Comparison of ENCODE assay signal across 17 mouse cellular contexts in genomic region chr5:52088131-52088530, GRCm38 (mm10).
"Had no signal": no experiment of that assay in that cellular context is flagged by ENCODE, and none has a peak within 500 bp of the region (broad histone marks: within the 10 kb centered on the region; RNA-seq: fewer than 3 reads in every experiment).

No protein-coding gene starts in this region.

- H3K9me3 ChIP-seq: midbrain, embryonic 10.5 days; midbrain, embryonic 12.5 days; neural tube, embryonic 13.5 days; neural tube, embryonic 15.5 days; stomach, embryonic 15.5 days had no signal

- H3K27ac ChIP-seq: midbrain, embryonic 10.5 days; midbrain, embryonic 12.5 days; neural tube, embryonic 13.5 days; neural tube, embryonic 15.5 days; stomach, embryonic 15.5 days; stomach, postnatal 0 days had no signal

- ATAC-seq: midbrain, embryonic 16.5 days had no signal

- H3K27me3 ChIP-seq: midbrain, embryonic 12.5 days; neural tube, embryonic 13.5 days; neural tube, embryonic 15.5 days; stomach, embryonic 15.5 days had no signal

- H3K36me3 ChIP-seq: midbrain, embryonic 10.5 days; midbrain, embryonic 12.5 days; neural tube, embryonic 13.5 days; neural tube, embryonic 15.5 days; stomach, embryonic 15.5 days had no signal

- DNase-seq: lung, adult 18-20 months; lung, embryonic 14.5 days; lung, postnatal 10 days; lung, postnatal 4 days; midbrain, embryonic 14.5 days; right cerebral cortex, postnatal 14 days; thymus, adult 2 months; thymus, postnatal 25 days; thymus, postnatal 4 days had no signal

- H3K9ac ChIP-seq: lung, embryonic 14.5 days; midbrain, embryonic 12.5 days; neural tube, embryonic 13.5 days; neural tube, embryonic 15.5 days; stomach, embryonic 15.5 days had no signal

- H3K4me1 ChIP-seq: midbrain, embryonic 10.5 days; midbrain, embryonic 12.5 days; neural tube, embryonic 13.5 days; neural tube, embryonic 15.5 days had no signal

- H3K4me2 ChIP-seq: lung, embryonic 14.5 days; midbrain, embryonic 12.5 days; neural tube, embryonic 13.5 days; neural tube, embryonic 15.5 days; stomach, embryonic 15.5 days had no signal

- H3K4me3 ChIP-seq: midbrain, embryonic 10.5 days; midbrain, embryonic 12.5 days; myocyte; neural tube, embryonic 13.5 days; neural tube, embryonic 15.5 days; stomach, embryonic 15.5 days had no signal
